Comparison of ENCODE assay signal across 7 mouse cellular contexts in the genomic region with DNA sequence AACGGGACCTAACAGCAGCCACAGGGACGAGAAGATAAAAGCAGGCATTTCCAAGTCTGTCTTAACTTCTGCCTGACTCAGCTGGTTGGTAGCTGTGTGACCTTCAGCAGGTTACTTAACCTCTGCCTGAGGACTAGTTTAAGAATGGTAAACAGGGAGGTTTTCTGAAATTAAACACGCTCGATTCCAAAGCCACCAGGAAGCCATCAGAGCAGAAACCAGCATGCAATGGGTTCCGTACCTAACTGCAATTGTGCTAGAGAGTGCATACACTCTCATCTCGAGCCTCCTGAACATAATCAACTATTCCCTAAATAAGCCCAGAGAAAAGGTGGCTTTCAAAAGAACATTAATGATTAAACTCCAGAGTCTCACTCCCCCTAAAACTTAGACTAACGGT. TPM values are rescaled to one million over a fixed set of nuclear protein-coding genes. Genes with fewer than 3 reads are reported as not detected.
DNase-seq lines count a peak whose midpoint lies in the region; ATAC-seq and TF ChIP-seq lines count a peak whose summit lies in the region.

No protein-coding gene starts in this region.

- H3K4me2 ChIP-seq in limb, embryonic 11.5 days (ENCODE audit: low read depth, severe bottlenecking), result peak overlapping the region; percentile 92

- peak overlapping the region; percentile 68 for H3K4me3 ChIP-seq in lung, adult 2 months (replicated peaks; ENCODE audit: extremely low read depth, low read depth, low read length)
- H3K4me3 ChIP-seq in embryonic fibroblast, embryonic 13.5 days (ENCODE audit: insufficient read depth, low read length), result peak overlapping the region; percentile 66
- peak overlapping the region; percentile 61 for H3K4me3 ChIP-seq in limb, embryonic 11.5 days (ENCODE audit: low read depth, low read length)
- peak overlapping the region; percentile 87 for H3K4me3 ChIP-seq in small intestine, adult 2 months (ENCODE audit: low read depth, low read length)

- peak overlapping the region; percentile 78; the same call in 1 of the 2 replicates for H3K9ac ChIP-seq in limb, embryonic 11.5 days (ENCODE audit: low read length)

- TF ChIP-seq CTCF in lung, adult 2 months (IDR thresholded peaks at IDR 0.05; ENCODE audit: insufficient read depth, low read length), result no peak
- TF ChIP-seq CTCF in embryonic fibroblast, embryonic 13.5 days (IDR thresholded peaks at IDR 0.05; ENCODE audit: borderline replicate concordance, insufficient read depth, low read length), result no peak
- TF ChIP-seq CTCF in small intestine, adult 2 months (IDR thresholded peaks at IDR 0.05; ENCODE audit: extremely low read depth, insufficient read length, insufficient replicate concordance, low read depth, low read length), result no peak

- H3K36me3 ChIP-seq in limb, embryonic 11.5 days (ENCODE audit: control insufficient read depth, insufficient read depth, low read length), result no peaks in the 10 kb centered on the region
- peaks cover 4% of the 10 kb centered on the region; the same call in 1 of the 2 replicates for H3K36me3 ChIP-seq in small intestine, adult 2 months (ENCODE audit: control insufficient read depth, insufficient read depth, low read length)

- no peak for DNase-seq in lung, adult 2 months
- DNase-seq in lung, postnatal 4 days, result no peak
- DNase-seq in limb, embryonic 11.5 days (ENCODE audit: low spot score), result no peak
- no peak for DNase-seq in urinary bladder, adult 2 months (ENCODE audit: low spot score)
- no peak for DNase-seq in MN1 (ENCODE audit: low spot score)

- H3K9me3 ChIP-seq in limb, embryonic 11.5 days (ENCODE audit: control insufficient read depth, low read length), result no peaks in the 10 kb centered on the region

- ATAC-seq in limb, embryonic 11.5 days (ENCODE audit: insufficient number of reproducible peaks, low FRiP score, low TSS enrichment, low read depth), result no peak

- TF ChIP-seq POLR2A in lung, adult 2 months (IDR thresholded peaks at IDR 0.05; ENCODE audit: borderline replicate concordance, extremely low read depth, low read depth, low read length), result no peak
- no peak for TF ChIP-seq POLR2A in embryonic fibroblast, embryonic 13.5 days (IDR thresholded peaks at IDR 0.05; ENCODE audit: low read depth, low read length)
- TF ChIP-seq POLR2A in small intestine, adult 2 months (IDR thresholded peaks at IDR 0.05; ENCODE audit: low read depth, low read length), result no peak

- H3K27me3 ChIP-seq in limb, embryonic 11.5 days (ENCODE audit: control insufficient read depth, insufficient read depth, low read length), result peaks cover 2% of the 10 kb centered on the region; the same call in 1 of the 2 replicates
- H3K27me3 ChIP-seq in small intestine, adult 2 months (ENCODE audit: control insufficient read depth, insufficient read depth, low read length), result no peaks in the 10 kb centered on the region

- peak overlapping the region; percentile 68; the same call in 1 of the 2 replicates for H3K27ac ChIP-seq in embryonic fibroblast, embryonic 13.5 days (ENCODE audit: insufficient read depth, low read length)
- no peak overlapping the region for H3K27ac ChIP-seq in limb, embryonic 11.5 days (replicated peaks; ENCODE audit: low read depth, low read length)
- H3K27ac ChIP-seq in small intestine, adult 2 months (ENCODE audit: insufficient read depth, low read depth, low read length), result peak overlapping the region; percentile 76

- WGBS in lung, adult 2 months, result 38% methylated on average over 7 of the region's 7 CpGs
- 27% methylated on average over 7 of the region's 7 CpGs for WGBS in limb, embryonic 11.5 days
- 8% methylated on average over 7 of the region's 7 CpGs for WGBS in small intestine, adult 2 months

- H3K4me1 ChIP-seq in lung, adult 2 months (ENCODE audit: control insufficient read depth, insufficient read depth, low read length), result no peaks in the 10 kb centered on the region; the same call in 1 of the 2 replicates
- peaks cover 12% of the 10 kb centered on the region for H3K4me1 ChIP-seq in embryonic fibroblast, embryonic 13.5 days (ENCODE audit: control insufficient read depth, insufficient read depth, low read length)
- H3K4me1 ChIP-seq in limb, embryonic 11.5 days (ENCODE audit: control insufficient read depth, insufficient read depth, low read length), result peaks cover 17% of the 10 kb centered on the region
- H3K4me1 ChIP-seq in small intestine, adult 2 months (ENCODE audit: control insufficient read depth, insufficient read depth, insufficient read length, low read length), result peaks cover 28% of the 10 kb centered on the region

RNA-seq across cellular contexts. Expression of a gene that starts 2.0 kb away (rescaled TPM):
- 75.1 and 91.1 TPM in 2 replicates for polyA plus RNA-seq in lung, adult 2 months (2012; rRNA removed)
- polyA plus RNA-seq in embryonic fibroblast, embryonic 13.5 days (2011; ENCODE audit: insufficient read length, low read depth, missing spikeins), result 242 and 248 TPM in 2 replicates
- 22.6 and 23.6 TPM in 2 replicates for polyA plus RNA-seq in limb, embryonic 11.5 days (2014; fragmentation: Nextera tagmentation; extraction: Ambion mirVana)
- 21.3 and 52.2 TPM in 2 replicates for polyA plus RNA-seq in small intestine, adult 2 months (2012; rRNA removed)
- 150 and 162 TPM in 2 replicates for polyA plus RNA-seq in urinary bladder, adult 2 months (2012; rRNA removed)

RNA-seq across cellular contexts. Expression of a gene that starts 15.0 kb away (rescaled TPM):
- polyA plus RNA-seq in lung, adult 2 months (2012; rRNA removed), result 89.8 and 133 TPM in 2 replicates
- polyA plus RNA-seq in embryonic fibroblast, embryonic 13.5 days (2011; ENCODE audit: insufficient read length, low read depth, missing spikeins), result 23.1 and 23.6 TPM in 2 replicates
- 52.6 and 53.6 TPM in 2 replicates for polyA plus RNA-seq in limb, embryonic 11.5 days (2014; fragmentation: Nextera tagmentation; extraction: Ambion mirVana)
- 187 and 276 TPM in 2 replicates for polyA plus RNA-seq in small intestine, adult 2 months (2012; rRNA removed)
- 38.9 and 45.9 TPM in 2 replicates for polyA plus RNA-seq in urinary bladder, adult 2 months (2012; rRNA removed)

RNA-seq across cellular contexts. Expression of a gene that starts 19.0 kb away (rescaled TPM):
- polyA plus RNA-seq in lung, adult 2 months (2012; rRNA removed), result 47.7 and 52.2 TPM in 2 replicates
- 4.1 and 5.8 TPM in 2 replicates for polyA plus RNA-seq in embryonic fibroblast, embryonic 13.5 days (2011; ENCODE audit: insufficient read length, low read depth, missing spikeins)
- polyA plus RNA-seq in limb, embryonic 11.5 days (2014; fragmentation: Nextera tagmentation; extraction: Ambion mirVana), result 2.8 and 3.6 TPM in 2 replicates
- 35.0 and 79.8 TPM in 2 replicates for polyA plus RNA-seq in small intestine, adult 2 months (2012; rRNA removed)
- 3.0 and 4.4 TPM in 2 replicates for polyA plus RNA-seq in urinary bladder, adult 2 months (2012; rRNA removed)

RNA-seq across cellular contexts. Expression of a gene that starts 31.8 kb away (rescaled TPM):
- polyA plus RNA-seq in lung, adult 2 months (2012; rRNA removed), result not detected in 2 replicates
- polyA plus RNA-seq in embryonic fibroblast, embryonic 13.5 days (2011; ENCODE audit: insufficient read length, low read depth, missing spikeins), result not detected in 2 replicates
- polyA plus RNA-seq in limb, embryonic 11.5 days (2014; fragmentation: Nextera tagmentation; extraction: Ambion mirVana), result not detected in 2 replicates
- not detected in 2 replicates for polyA plus RNA-seq in small intestine, adult 2 months (2012; rRNA removed)
- not detected in 2 replicates for polyA plus RNA-seq in urinary bladder, adult 2 months (2012; rRNA removed)

RNA-seq across cellular contexts. Expression of a gene that starts 36.8 kb away (rescaled TPM):
- polyA plus RNA-seq in lung, adult 2 months (2012; rRNA removed), result 78.0 and 80.1 TPM in 2 replicates
- 0.18 and 3.1 TPM in 2 replicates for polyA plus RNA-seq in embryonic fibroblast, embryonic 13.5 days (2011; ENCODE audit: insufficient read length, low read depth, missing spikeins)
- polyA plus RNA-seq in limb, embryonic 11.5 days (2014; fragmentation: Nextera tagmentation; extraction: Ambion mirVana), result 2.7 and 3.6 TPM in 2 replicates
- polyA plus RNA-seq in small intestine, adult 2 months (2012; rRNA removed), result 0.49 and 2.7 TPM in 2 replicates
- polyA plus RNA-seq in urinary bladder, adult 2 months (2012; rRNA removed), result 3.1 and 3.4 TPM in 2 replicates
